Mouse (Mus musculus) midbrain, embryonic 14.5 days (tissue): ENCODE results near the gene Ccdc169. TPM values are rescaled to one million over a fixed set of nuclear protein-coding genes. Genes with fewer than 3 reads are reported as not detected.

Experiments used
- ATAC-seq: fragments of 200-750 bp; cut with Nextera tagmentation; 2 replicates; pipeline ENCODE4 v1.8.0; 2017; ENCODE audit warnings: moderate number of reproducible peaks, moderate library complexity; ENCODE audit not compliant: low FRiP score, low TSS enrichment
- DNase-seq: peaks from one replicate; pipeline ENCODE4 v3.0.0-alpha.2; 2015
- H3K27ac ChIP-seq: fragments of 300-500 bp; sonication (generic); replicated peaks from 2 replicates; pipeline ENCODE4 v1.5.1; 2014; ENCODE audit warnings: mild to moderate bottlenecking, low read depth, low read length, moderate library complexity
- H3K27me3 ChIP-seq: fragments of 300-500 bp; sonication (generic); 2 replicates; pipeline ENCODE4 v1.6.1; 2014; ENCODE audit warnings: low read length, control low read depth, mixed read lengths; ENCODE audit not compliant: control insufficient read depth, insufficient read depth
- H3K36me3 ChIP-seq: fragments of 300-500 bp; sonication (generic); 2 replicates; pipeline ENCODE4 v1.6.1; 2014; ENCODE audit warnings: low read length, control low read depth; ENCODE audit not compliant: control insufficient read depth, insufficient read depth
- H3K4me1 ChIP-seq: fragments of 300-500 bp; sonication (generic); 2 replicates; pipeline ENCODE4 v1.6.1; 2014; ENCODE audit warnings: mild to moderate bottlenecking, antibody characterized with exemption, low read length, control low read depth; ENCODE audit not compliant: control insufficient read depth, insufficient read depth
- H3K4me2 ChIP-seq: fragments of 300-500 bp; sonication (generic); 2 replicates; pipeline ENCODE4 v1.6.1; 2014; ENCODE audit warnings: mild to moderate bottlenecking, low read length, moderate library complexity
- H3K4me3 ChIP-seq: fragments of 300-500 bp; sonication (generic); replicated peaks from 2 replicates; pipeline ENCODE4 v1.5.1; 2014; ENCODE audit warnings: low read depth, low read length
- H3K9ac ChIP-seq: fragments of 300-500 bp; sonication (generic); replicated peaks from 2 replicates; pipeline ENCODE4 v1.6.1; 2014; ENCODE audit warnings: mild to moderate bottlenecking, low read length, moderate library complexity
- H3K9me3 ChIP-seq: fragments of 300-500 bp; sonication (generic); 2 replicates; pipeline ENCODE4 v1.6.1; 2016; ENCODE audit warnings: low read length, control low read depth, mixed read lengths; ENCODE audit not compliant: control insufficient read depth
- WGBS: fragments of 180-500 bp; shearing (Covaris S2); extraction: QIAGEN DNeasy Blood & Tissue Kit; methylation state at CpG from one replicate; pipeline ENCODE4 v1.1.7; 2014; 5-methylcytosine and 5-hydroxymethylcytosine counted together
- polyA plus RNA-seq: library from polyadenylated mRNA; unstranded; fragments of >200 nt; fragmentation: Nextera tagmentation; extraction: Ambion mirVana; gene quantifications from 2 replicates; pipeline ENCODE4 v1.2.1, GENCODE M21; 2014

Ccdc169 gene
- polyA plus RNA-seq, 1 experiment from 2014 or later: 0.12 TPM

DNA sequence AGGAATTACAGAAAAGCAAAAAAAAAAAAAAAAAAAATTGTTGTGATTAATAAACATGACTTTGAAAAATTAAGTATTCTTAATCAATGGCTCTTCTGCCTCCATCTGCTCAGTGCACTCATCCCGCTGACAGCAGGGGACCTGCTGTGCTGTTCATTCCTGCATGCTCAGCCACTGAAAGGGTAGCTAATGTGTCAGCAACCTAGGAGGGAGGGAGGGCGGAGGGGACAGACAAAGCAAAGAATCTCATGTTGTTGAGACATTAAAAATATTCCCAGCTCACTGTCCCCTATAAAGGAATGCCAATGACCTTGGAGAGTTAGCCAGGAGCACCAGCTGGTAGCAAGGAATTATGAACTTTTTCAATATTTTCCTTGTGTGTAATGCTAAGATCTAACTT lies 39.1 kb upstream of the Ccdc169 start:
- Histone ChIP-seq H3K9me3 (no peaks in the 10 kb centered on the region), H3K27me3 (no peaks in the 10 kb centered on the region), H3K4me2 (no peak overlapping the region), H3K9ac (no peak overlapping the region), H3K4me3 (no peak overlapping the region), H3K4me1 (0 out of 2 replicates have a peak, but pooled peaks cover 6% of the 10 kb centered on the region), H3K27ac (no peak overlapping the region), H3K36me3 (no peaks in the 10 kb centered on the region)
- DNase-seq (peak; percentile 45), ATAC-seq (no peak; the same call in 1 of the 2 replicates)
- WGBS: 14% methylated on average over 2 of the region's 2 CpGs

DNA sequence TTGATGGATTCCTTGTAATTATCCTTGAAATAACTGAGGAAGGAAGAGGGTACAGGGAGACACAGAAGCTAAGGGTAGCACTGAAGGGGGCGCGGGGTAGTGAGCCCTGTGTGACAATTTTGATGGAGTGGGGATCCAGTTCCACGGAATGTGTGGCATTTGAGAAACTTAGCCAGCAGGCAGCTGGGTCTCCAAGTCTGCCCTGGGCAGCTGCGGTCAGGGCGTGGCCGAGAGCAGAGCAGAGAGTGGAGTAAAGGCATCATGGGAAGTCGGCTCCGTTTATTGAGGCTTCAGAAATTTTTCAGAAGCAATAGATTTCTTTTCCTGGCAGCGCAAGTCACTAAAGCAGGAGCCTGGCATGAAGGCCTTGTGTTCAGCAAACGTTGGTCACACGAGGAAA lies 38.1 kb upstream of the Ccdc169 start:
- Histone ChIP-seq H3K9ac (no peak overlapping the region), H3K9me3 (no peaks in the 10 kb centered on the region), H3K27me3 (no peaks in the 10 kb centered on the region), H3K4me2 (no peak overlapping the region), H3K36me3 (no peaks in the 10 kb centered on the region), H3K4me1 (0 out of 2 replicates have a peak, but pooled peaks cover 6% of the 10 kb centered on the region), H3K4me3 (no peak overlapping the region), H3K27ac (no peak overlapping the region)
- 87% methylated on average over 11 of the region's 11 CpGs for WGBS
- ATAC-seq (no peak), DNase-seq (no peak)

DNA sequence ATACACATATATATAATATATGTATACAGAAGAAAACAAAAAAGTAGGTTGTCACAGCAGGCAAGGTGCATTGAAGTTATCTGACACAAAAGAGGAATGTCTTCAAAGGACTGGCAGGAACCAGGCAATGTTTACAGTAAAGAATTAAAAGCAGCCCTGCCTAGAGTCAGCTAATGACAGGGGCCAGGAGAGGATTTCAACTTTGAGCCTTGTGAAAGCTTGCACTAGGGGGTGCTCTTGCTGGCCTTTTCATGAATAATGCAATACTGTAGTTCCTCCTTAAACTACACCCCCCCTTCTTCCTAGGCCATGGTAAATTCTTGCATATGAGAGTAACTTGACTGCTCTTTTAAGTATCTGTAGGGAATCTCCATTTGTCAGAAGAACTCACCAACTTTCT lies 36.0 kb upstream of the Ccdc169 start:
- DNase-seq (no peak), ATAC-seq (no peak)
- Histone ChIP-seq H3K27me3 (no peaks in the 10 kb centered on the region), H3K9me3 (no peaks in the 10 kb centered on the region), H3K4me2 (no peak overlapping the region), H3K36me3 (no peaks in the 10 kb centered on the region), H3K9ac (no peak overlapping the region), H3K27ac (no peak overlapping the region), H3K4me1 (0 out of 2 replicates have a peak, but pooled peaks cover 3% of the 10 kb centered on the region), H3K4me3 (no peak overlapping the region)

DNA sequence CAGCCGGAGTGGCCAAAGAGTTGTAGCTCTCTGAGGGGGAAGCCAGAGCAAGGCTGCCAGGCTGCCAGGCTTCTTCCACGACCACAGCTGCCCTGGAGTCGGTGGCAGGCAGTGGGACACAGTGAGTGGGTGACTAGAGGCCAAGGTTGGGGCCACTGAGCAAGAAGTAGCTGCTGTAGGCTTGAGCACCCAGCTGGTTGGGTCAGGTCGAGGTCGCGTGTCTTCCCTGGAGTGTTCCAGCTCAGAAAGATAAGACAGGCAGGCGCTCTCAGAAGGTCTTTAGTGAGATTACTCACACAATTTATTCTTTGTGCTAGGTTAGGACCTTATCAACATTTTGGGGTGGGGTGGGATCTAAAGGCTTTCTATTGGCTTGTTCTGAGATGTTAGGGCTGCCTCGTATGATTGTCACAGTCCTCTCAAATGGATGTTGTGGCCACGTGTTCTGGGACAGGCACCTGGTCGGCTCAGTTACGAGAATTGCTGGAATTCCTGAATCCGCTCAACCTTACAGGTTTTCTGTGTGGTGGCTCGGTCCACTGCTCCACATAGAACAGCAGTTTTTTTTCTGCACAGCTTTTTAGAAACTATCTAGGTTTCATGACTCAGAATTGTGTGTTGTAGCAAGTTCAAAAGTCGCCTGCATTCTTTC lies 31.6 kb upstream of the Ccdc169 start:
- Histone ChIP-seq H3K36me3 (no peaks in the 10 kb centered on the region), H3K4me2 (no peak overlapping the region), H3K27me3 (no peaks in the 10 kb centered on the region), H3K9ac (no peak overlapping the region), H3K27ac (no peak overlapping the region), H3K4me3 (no peak overlapping the region), H3K9me3 (no peaks in the 10 kb centered on the region), H3K4me1 (no peaks in the 10 kb centered on the region)
- ATAC-seq (no peak), DNase-seq (no peak)
- 89% methylated on average over 14 of the region's 14 CpGs for WGBS

DNA sequence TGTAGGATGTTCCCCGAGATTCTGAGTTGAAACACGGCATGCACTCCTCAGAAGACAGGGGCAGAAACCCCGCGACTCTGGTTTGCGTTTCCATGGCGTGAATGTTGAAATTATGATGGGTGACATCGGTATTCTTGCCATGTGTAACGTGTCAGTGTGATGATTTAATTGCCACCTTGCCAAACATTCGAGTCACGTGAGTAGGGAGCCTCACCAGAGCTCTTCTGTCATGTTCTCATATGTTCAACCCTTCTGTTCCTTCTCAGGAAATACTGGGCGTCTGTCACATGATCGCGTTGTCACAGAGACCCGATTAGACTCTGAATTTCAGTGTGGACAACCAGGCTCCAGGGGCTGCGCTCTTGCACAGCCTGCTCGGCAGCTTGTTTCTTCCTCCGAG lies 31.1 kb upstream of the Ccdc169 start:
- H3K9me3 ChIP-seq: no peaks in the 10 kb centered on the region
- no peak overlapping the region for H3K27ac ChIP-seq
- H3K4me2 ChIP-seq: no peak overlapping the region
- 76% methylated on average over 17 of the region's 17 CpGs for WGBS
- H3K36me3 ChIP-seq: no peaks in the 10 kb centered on the region
- no peaks in the 10 kb centered on the region for H3K4me1 ChIP-seq
- H3K4me3 ChIP-seq: no peak overlapping the region
- ATAC-seq: no peak
- DNase-seq: peak; percentile 31
- no peak overlapping the region for H3K9ac ChIP-seq
- H3K27me3 ChIP-seq: no peaks in the 10 kb centered on the region

DNA sequence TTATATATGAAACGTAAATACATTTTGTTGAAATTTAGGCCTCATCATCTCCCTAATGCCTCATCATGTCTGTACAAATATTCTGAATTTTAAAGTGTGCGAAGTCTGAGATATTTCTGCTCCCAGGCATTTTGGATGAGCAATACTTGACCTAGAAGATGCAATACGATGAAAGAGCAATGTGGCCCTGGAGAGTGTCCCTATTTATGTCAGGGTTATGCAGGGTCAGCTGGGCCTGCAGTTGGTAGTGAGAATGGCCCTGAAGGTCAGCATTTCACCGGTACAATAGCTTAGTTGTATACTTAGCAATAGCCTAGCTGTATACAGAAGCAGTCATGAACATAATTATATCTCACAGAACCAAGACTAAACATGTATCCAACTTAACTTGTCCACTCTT lies 28.0 kb upstream of the Ccdc169 start:
- Histone ChIP-seq H3K27me3 (no peaks in the 10 kb centered on the region), H3K4me1 (peaks cover 9% of the 10 kb centered on the region), H3K27ac (no peak overlapping the region), H3K9me3 (no peaks in the 10 kb centered on the region), H3K36me3 (no peaks in the 10 kb centered on the region), H3K4me3 (no peak overlapping the region), H3K4me2 (no peak overlapping the region), H3K9ac (no peak overlapping the region)
- WGBS: 88% methylated on average over 4 of the region's 4 CpGs
- ATAC-seq (no peak), DNase-seq (no peak)

DNA sequence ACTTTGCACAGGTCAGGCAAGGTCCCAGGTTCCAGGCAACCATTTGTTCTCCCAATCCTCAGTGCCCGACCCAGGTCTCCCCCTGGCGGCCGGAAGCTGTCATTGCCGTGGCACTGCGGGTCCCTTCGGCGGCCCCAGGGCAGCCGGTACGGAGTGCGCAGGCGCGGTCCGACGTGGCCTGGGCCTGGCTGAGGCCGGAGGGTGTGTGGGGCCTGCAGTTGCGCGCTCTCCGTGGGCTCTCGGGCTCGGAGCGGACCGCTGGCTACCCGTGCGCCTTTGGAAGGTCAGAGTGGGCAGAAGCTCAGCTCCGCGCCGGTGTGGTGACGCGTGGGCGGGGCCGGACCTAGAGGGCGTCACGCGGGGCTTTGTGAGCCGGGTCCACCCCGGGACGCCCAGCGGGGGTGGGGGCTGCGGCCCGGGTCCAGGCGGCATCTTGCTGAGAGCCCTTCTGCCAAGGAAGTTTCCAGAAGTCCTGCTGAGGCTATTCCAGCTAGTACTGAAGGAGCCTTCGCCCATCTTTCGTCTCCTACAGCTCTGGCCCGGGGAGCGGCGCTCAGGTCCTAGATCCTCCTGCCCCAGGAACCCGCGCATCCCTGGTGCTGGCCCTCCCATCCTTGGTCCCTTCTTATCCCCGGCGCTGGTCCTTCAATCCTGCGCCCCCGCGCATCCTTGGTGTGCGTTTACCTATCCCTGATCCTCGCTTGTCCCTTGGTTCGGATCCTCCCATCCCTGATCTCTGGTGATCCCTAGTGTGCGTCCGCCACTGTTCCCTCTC lies 25.0 kb upstream of the Ccdc169 start, which contains the start of gene Spg20:
TSS of gene Spg20 (plus strand) at position 174 of the 775 bp plus-strand sequence.
- ATAC-seq (peak; percentile 95), DNase-seq (peak; percentile 96)
- H3K4me1 ChIP-seq: peaks cover 13% of the 10 kb centered on the region
- H3K27ac ChIP-seq: peak within 1 kb of the TSS; percentile 90
- 1% methylated on average over 58 of the region's 58 CpGs for WGBS
- peak within 1 kb of the TSS; percentile 92 for H3K9ac ChIP-seq
- no peaks in the 10 kb centered on the region for H3K27me3 ChIP-seq
- peak within 1 kb of the TSS; percentile 85 for H3K4me3 ChIP-seq
- peak within 1 kb of the TSS; percentile 81 for H3K4me2 ChIP-seq
- H3K9me3 ChIP-seq: no peaks in the 10 kb centered on the region
- peaks cover 2% of the 10 kb centered on the region for H3K36me3 ChIP-seq

DNA sequence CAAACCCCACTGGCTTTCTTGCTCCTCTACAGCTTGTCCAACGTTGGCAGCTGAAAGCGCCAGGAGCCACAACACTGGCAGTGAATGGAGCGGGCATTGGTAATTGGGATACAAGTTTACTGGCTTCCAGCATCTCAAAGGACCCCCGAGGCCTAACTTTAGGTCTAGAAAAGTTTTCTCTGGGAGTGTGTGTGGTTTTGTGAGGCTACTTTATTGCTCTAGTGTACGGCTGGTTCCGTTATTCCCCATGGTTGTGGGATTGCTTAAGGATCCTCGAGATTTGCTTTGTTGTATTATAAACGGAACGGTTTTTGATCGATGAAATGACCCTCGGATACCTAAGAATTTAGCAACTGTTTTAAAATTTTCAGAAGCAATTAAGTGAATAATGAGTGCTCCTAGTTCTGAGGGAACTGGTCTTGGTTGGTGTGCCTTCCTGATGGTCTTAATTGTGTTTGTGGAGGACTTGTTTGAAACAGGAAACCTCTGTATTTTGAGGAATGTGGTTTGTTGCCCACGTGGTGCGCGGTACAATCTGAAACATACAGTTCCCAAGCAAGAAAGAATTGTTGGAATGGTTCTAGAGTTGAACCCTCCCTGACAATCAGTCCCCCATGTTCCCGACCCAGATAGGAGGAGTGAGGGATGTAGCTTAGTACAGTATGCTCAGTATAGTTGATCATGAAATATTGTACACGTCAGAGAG lies 24.3 kb upstream of the Ccdc169 start:
- Histone ChIP-seq H3K27me3 (no peaks in the 10 kb centered on the region), H3K9ac (peak overlapping the region; percentile 92), H3K27ac (peak overlapping the region; percentile 90; the same call in 1 of the 2 replicates), H3K4me3 (peak overlapping the region; percentile 85), H3K4me1 (peaks cover 13% of the 10 kb centered on the region), H3K4me2 (peak overlapping the region; percentile 81), H3K36me3 (peaks cover 9% of the 10 kb centered on the region), H3K9me3 (no peaks in the 10 kb centered on the region)
- WGBS: 55% methylated on average over 16 of the region's 16 CpGs
- DNase-seq (peak; percentile 50), ATAC-seq (no peak)
